Mouse (Mus musculus) layer of hippocampus, adult 2 months (tissue): Measurements from ENCODE around the gene Megf8. TPM values are rescaled to one million over a fixed set of nuclear protein-coding genes. Genes with fewer than 3 reads are reported as not detected.

ENCODE experiments used
- DNase-seq, 2 experiments: peaks; one replicate each; pipeline ENCODE4 v3.0.0; 2022; ENCODE audit warnings: low spot score in 2 of 2
- H3K27ac ChIP-seq: fragments of 200-600 bp; 2 replicates; pipeline ENCODE4 v1.8.1; 2022
- H3K4me3 ChIP-seq: fragments of 200-600 bp; 2 replicates; pipeline ENCODE4 v1.8.1; 2022; ENCODE audit warnings: mild to moderate bottlenecking
- CTCF ChIP-seq: fragments of 200-600 bp; conservative IDR thresholded peaks from 2 replicates; pipeline ENCODE4 v1.8.1; 2022; ENCODE audit warnings: antibody characterized with exemption, mild to moderate bottlenecking, moderate library complexity
- total RNA-seq, 2 experiments: library from RNA; stranded (reverse); gene quantifications; 2 replicates each; pipeline ENCODE4 v1.2.3; 2021

Gene Megf8
- total RNA-seq, 2 experiments from 2014 or later = 96.9 to 100 TPM

GRCm38 (mm10) chr7:25401551-25401950 is 84.6 kb downstream of the Megf8 start:
- TF ChIP-seq CTCF = no peak
- DNase-seq = no peak
- Histone ChIP-seq H3K4me3 (no peak overlapping the region), H3K27ac (no peak overlapping the region)

GRCm38 (mm10) chr7:25401986-25402385 is 85.0 kb downstream of the Megf8 start:
- no peak overlapping the region for H3K4me3 ChIP-seq
- no peak for TF ChIP-seq CTCF
- H3K27ac ChIP-seq = no peak overlapping the region
- no peak for DNase-seq

GRCm38 (mm10) chr7:25402671-25403101 is 85.7 kb downstream of the Megf8 start:
- H3K27ac ChIP-seq = no peak overlapping the region
- no peak overlapping the region for H3K4me3 ChIP-seq
- no peak for DNase-seq
- TF ChIP-seq CTCF = peak; percentile 69

- no peak for DNase-seq
- Histone ChIP-seq H3K4me3 (no peak overlapping the region), H3K27ac (no peak overlapping the region)
- TF ChIP-seq CTCF = no peak
Observed at GRCm38 (mm10) chr7:25406468-25406867, 89.5 kb downstream of the Megf8 start.

- peak; percentile 73 for TF ChIP-seq CTCF
- H3K27ac ChIP-seq = no peak overlapping the region
- no peak for DNase-seq
- no peak overlapping the region for H3K4me3 ChIP-seq
Observed at GRCm38 (mm10) chr7:25409114-25409760, 92.3 kb downstream of the Megf8 start.

GRCm38 (mm10) chr7:25410969-25411615 is 94.1 kb downstream of the Megf8 start:
- no peak for DNase-seq
- no peak for TF ChIP-seq CTCF
- Histone ChIP-seq H3K27ac (no peak overlapping the region), H3K4me3 (no peak overlapping the region)

GRCm38 (mm10) chr7:25411861-25412260 is 94.9 kb downstream of the Megf8 start:
- no peak for DNase-seq
- no peak overlapping the region for H3K4me3 ChIP-seq
- H3K27ac ChIP-seq = no peak overlapping the region
- no peak for TF ChIP-seq CTCF

GRCm38 (mm10) chr7:25412833-25413441 is 96.0 kb downstream of the Megf8 start, which contains the start of gene Cxcl17:
Cxcl17 (minus strand) TSS chr7:25412886.
- TF ChIP-seq CTCF = no peak
- no peak for DNase-seq
- H3K4me3 ChIP-seq = no peak within 1 kb of the TSS
- H3K27ac ChIP-seq = 0 out of 2 replicates have a peak within 1 kb of the TSS, but pooled peaks have one; percentile 39

Other genes with a start within 250 kb of the Megf8 start
- 100 to 1,000 TPM; 247 to 248 TPM for gene Grik5, start 244.8 kb upstream of the Megf8 start, total RNA-seq
- 10 to 100 TPM; 29.3 to 30.3 TPM for gene Zfp574, start 244.6 kb upstream of the Megf8 start, total RNA-seq
- 1 to 10 TPM; 8.2 to 8.5 TPM for gene Pou2f2, start 137.4 kb upstream of the Megf8 start, total RNA-seq
- gene Dedd2, start 96.5 kb upstream of the Megf8 start, total RNA-seq = 10 to 100 TPM; 23.7 to 24.1 TPM
- 10 to 100 TPM; 10.5 to 12.7 TPM for gene Zfp526, start 95.7 kb upstream of the Megf8 start, total RNA-seq
- gene Gsk3a, start 79.3 kb upstream of the Megf8 start, total RNA-seq = 100 to 1,000 TPM; 206 to 220 TPM
- 10 to 100 TPM; 40.3 to 45.1 TPM for gene Erf, start 66.4 kb upstream of the Megf8 start, total RNA-seq
- gene Cic, start 49.5 kb upstream of the Megf8 start, total RNA-seq = 100 to 1,000 TPM; 218 to 225 TPM
- 10 to 100 TPM; 16.9 to 21.0 TPM for gene Pafah1b3, start 19.2 kb upstream of the Megf8 start, total RNA-seq
- not detected for gene Prr19, start 15.8 kb upstream of the Megf8 start, total RNA-seq
- 10 to 100 TPM; 27.4 to 27.8 TPM for gene Tmem145, start 11.1 kb upstream of the Megf8 start, total RNA-seq
- not detected for gene Cnfn, start 52.6 kb downstream of the Megf8 start, total RNA-seq
- 1 to 10 TPM; 9.1 to 10.0 TPM for gene Lipe, start 81.5 kb downstream of the Megf8 start, total RNA-seq
- not detected for gene Cxcl17, start 95.7 kb downstream of the Megf8 start, total RNA-seq
- 1 to 10 TPM; 3.2 to 4.2 TPM for gene Ceacam1, start 160.4 kb downstream of the Megf8 start, total RNA-seq
- under 1 TPM; 0.20 to 0.67 TPM for gene Ceacam2, start 222.7 kb downstream of the Megf8 start, total RNA-seq